Mouse (Mus musculus): ENCODE results near the gene Adra1b.

- TF ChIP-seq CTCF (IDR thresholded peaks at IDR 0.05; ENCODE audit: low read depth, low read length) (no peak), GATA2 (IDR thresholded peaks at IDR 0.05; ENCODE audit: borderline replicate concordance, low read depth, low read length) (no peak)
Measured at GRCm38 (mm10) chr11:43914552-43915447, 13.8 kb upstream of the Adra1b start.
